Mouse (Mus musculus) duodenum, adult 2 months (tissue): ENCODE results near the gene Rpl36a-ps1. TPM values are rescaled to one million over a fixed set of nuclear protein-coding genes. Genes with fewer than 3 reads are reported as not detected.

Experiments used
- polyA plus RNA-seq: library from polyadenylated mRNA; depleted of rRNA; stranded (reverse); fragments of >200 nt; gene quantifications from 2 replicates; pipeline ENCODE4 v1.2.3, GENCODE M21; 2012; ENCODE audit warnings: low replicate concordance; rRNA removed

Rpl36a-ps1 gene
- polyA plus RNA-seq, result not detected in 2 replicates

DNA sequence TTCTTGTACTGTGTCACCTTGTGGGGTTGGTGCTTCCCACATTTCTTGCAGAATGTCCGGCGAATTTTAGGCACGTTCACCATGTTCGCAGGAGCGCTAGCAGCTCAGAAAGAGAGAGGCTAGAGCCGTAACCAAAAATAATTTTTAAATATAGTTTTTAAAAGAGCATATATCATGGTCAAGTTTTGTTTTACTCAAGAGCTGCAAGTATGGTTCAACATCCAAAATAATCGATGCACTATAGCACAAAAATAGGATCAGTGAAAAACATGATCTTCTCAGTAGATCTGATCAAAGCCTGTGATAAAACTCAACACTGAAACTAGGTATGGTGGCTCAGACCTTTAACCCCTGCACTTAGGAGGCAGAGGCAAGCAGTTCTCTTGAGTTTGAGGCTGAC lies at the start of gene Rpl36a-ps1:
TSS of gene Rpl36a-ps1 (minus strand) at position 101 of the 400 bp plus-strand sequence.

Other genes starting within 250 kb of the Rpl36a-ps1 start
- gene Mzt1, start 51.8 kb upstream of the Rpl36a-ps1 start, polyA plus RNA-seq, result 1.8 and 2.9 TPM in 2 replicates
- gene Bora, start 51.9 kb upstream of the Rpl36a-ps1 start, polyA plus RNA-seq, result 0.97 and 2.7 TPM in 2 replicates
- 0.28 and 0.55 TPM in 2 replicates for gene Pibf1, start 105.1 kb upstream of the Rpl36a-ps1 start, polyA plus RNA-seq
- gene Dis3, start 105.5 kb upstream of the Rpl36a-ps1 start, polyA plus RNA-seq, result 1.9 and 2.3 TPM in 2 replicates